Mouse (Mus musculus) heart, postnatal 0 days (tissue): ENCODE measurements around the gene Trip12. TPM values are rescaled to one million over a fixed set of nuclear protein-coding genes. Genes with fewer than 3 reads are reported as not detected.

Experiments
- ATAC-seq: fragments of 200-750 bp; cut with Nextera tagmentation; 2 replicates; pipeline ENCODE4 v1.8.0; 2017; ENCODE audit warnings: low read depth, moderate number of reproducible peaks, moderate library complexity; ENCODE audit not compliant: insufficient read depth
- DNase-seq: peaks from one replicate; pipeline ENCODE4 v3.0.0-alpha.2; 2016; ENCODE audit warnings: low spot score
- H3K27ac ChIP-seq: fragments of 300-500 bp; sonication (generic); 2 replicates; pipeline ENCODE4 v1.5.1; 2014; ENCODE audit warnings: low read depth, mild to moderate bottlenecking
- H3K27me3 ChIP-seq: fragments of 300-500 bp; sonication (generic); 2 replicates; pipeline ENCODE4 v1.6.1; 2014; ENCODE audit warnings: low read length, mixed read lengths; ENCODE audit not compliant: control insufficient read depth, insufficient read depth
- H3K36me3 ChIP-seq: fragments of 300-500 bp; sonication (generic); replicated peaks from 2 replicates; pipeline ENCODE4 v1.6.1; 2014; ENCODE audit warnings: low read length, mixed read lengths; ENCODE audit not compliant: control insufficient read depth, insufficient read depth
- H3K4me1 ChIP-seq: fragments of 300-500 bp; sonication (generic); 2 replicates; pipeline ENCODE4 v1.6.1; 2014; ENCODE audit warnings: antibody characterized with exemption; ENCODE audit not compliant: control insufficient read depth, insufficient read depth
- H3K4me2 ChIP-seq: fragments of 300-500 bp; sonication (generic); 2 replicates; pipeline ENCODE4 v1.6.1; 2014; ENCODE audit warnings: low read depth, mild to moderate bottlenecking, low read length, moderate library complexity
- H3K4me3 ChIP-seq: fragments of 300-500 bp; sonication (generic); 2 replicates; pipeline ENCODE4 v1.5.1; 2014; ENCODE audit warnings: low read depth, low read length
- H3K9ac ChIP-seq: fragments of 300-500 bp; sonication (generic); replicated peaks from 2 replicates; pipeline ENCODE4 v1.6.1; 2014; ENCODE audit warnings: low read depth, low read length, mixed read lengths
- H3K9me3 ChIP-seq: fragments of 300-500 bp; sonication (generic); replicated peaks from 2 replicates; pipeline ENCODE4 v1.6.1; 2016; ENCODE audit warnings: low read length; ENCODE audit not compliant: control insufficient read depth
- CTCF ChIP-seq: IDR thresholded peaks from 2 replicates; pipeline ENCODE4 v1.5.1; 2016; ENCODE audit warnings: antibody characterized with exemption, control low read depth, low read depth
- EP300 ChIP-seq: IDR thresholded peaks from 2 replicates; pipeline ENCODE4 v1.6.1; 2016; ENCODE audit warnings: antibody characterized with exemption, low read depth
- WGBS: fragments of 180-500 bp; shearing (Covaris S2); extraction: QIAGEN DNeasy Blood & Tissue Kit; methylation state at CpG from one replicate; pipeline ENCODE4 v1.1.7; 2014; 5-methylcytosine and 5-hydroxymethylcytosine counted together
- polyA plus RNA-seq: library from polyadenylated mRNA; unstranded; fragments of >200 nt; fragmentation: Nextera tagmentation; extraction: Ambion mirVana; gene quantifications from 2 replicates; pipeline ENCODE4 v1.2.1, GENCODE M21; 2015
- total RNA-seq: library from RNA; depleted of rRNA; stranded (reverse); fragments of >200 nt; gene quantifications from 2 replicates; pipeline ENCODE4 v1.2.3, GENCODE M21; 2014; ENCODE audit warnings: low replicate concordance

Trip12 gene
- total and polyA plus RNA-seq, 2 experiments from 2014 or later, result 31.5 to 93.7 TPM

DNA sequence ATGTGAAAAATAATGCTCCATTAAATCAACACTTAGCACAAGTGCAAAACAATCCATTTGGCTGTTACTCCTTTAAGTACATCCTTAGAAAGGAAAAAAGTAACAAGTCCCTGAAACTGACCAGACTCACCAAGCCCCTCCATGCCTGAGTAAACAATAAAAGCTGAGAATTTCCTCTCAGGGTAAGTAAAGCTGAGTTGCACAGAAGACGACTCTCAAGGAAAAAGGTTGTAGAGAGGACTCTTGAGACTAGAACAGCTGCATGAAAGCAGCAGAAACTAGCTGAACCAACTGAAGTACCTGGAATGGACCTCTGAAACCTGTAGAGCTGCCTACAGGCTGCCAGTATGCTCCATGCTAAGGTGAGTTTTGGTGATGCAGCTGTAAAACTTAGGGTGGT lies 103.2 kb downstream of the Trip12 start:
- no peak overlapping the region for H3K4me3 ChIP-seq
- H3K9ac ChIP-seq, result no peak overlapping the region
- WGBS, result 71% methylated on average over 1 of the region's 1 CpGs
- ATAC-seq (no peak), DNase-seq (no peak)
- H3K9me3 ChIP-seq, result no peaks in the 10 kb centered on the region
- no peak overlapping the region for H3K4me2 ChIP-seq
- H3K27ac ChIP-seq, result no peak overlapping the region
- no peak for TF ChIP-seq EP300
- TF ChIP-seq CTCF, result no peak
- H3K4me1 ChIP-seq, result no peaks in the 10 kb centered on the region
- no peaks in the 10 kb centered on the region for H3K27me3 ChIP-seq
- peaks cover 66% of the 10 kb centered on the region for H3K36me3 ChIP-seq

DNA sequence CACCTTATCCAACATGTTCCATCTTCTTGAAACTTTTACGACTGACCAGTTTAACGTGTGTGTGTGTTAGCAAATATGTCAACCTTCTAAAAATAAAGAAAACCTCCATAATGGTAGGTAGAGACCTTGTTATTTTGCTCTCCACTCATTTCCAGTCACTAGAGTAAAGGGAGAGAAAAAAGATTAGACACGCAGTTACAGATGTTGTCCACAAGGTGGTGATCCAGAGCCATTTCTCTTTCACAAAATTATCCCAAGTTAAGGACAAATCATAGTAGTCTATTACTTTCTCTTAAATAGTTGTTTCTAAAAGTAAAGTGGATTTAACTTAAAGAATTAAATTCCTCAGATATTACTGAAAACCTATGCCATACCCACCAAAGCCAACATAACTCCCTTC lies 106.5 kb downstream of the Trip12 start:
- Histone ChIP-seq H3K4me2 (no peak overlapping the region), H3K27ac (no peak overlapping the region), H3K27me3 (no peaks in the 10 kb centered on the region), H3K36me3 (peaks cover 68% of the 10 kb centered on the region), H3K9me3 (no peaks in the 10 kb centered on the region), H3K4me3 (no peak overlapping the region), H3K4me1 (no peaks in the 10 kb centered on the region), H3K9ac (no peak overlapping the region)
- WGBS, result 66% methylated on average over 3 of the region's 3 CpGs
- TF ChIP-seq CTCF (peak; percentile 65), EP300 (no peak)
- DNase-seq, result peak; percentile 9
- ATAC-seq, result no peak

DNA sequence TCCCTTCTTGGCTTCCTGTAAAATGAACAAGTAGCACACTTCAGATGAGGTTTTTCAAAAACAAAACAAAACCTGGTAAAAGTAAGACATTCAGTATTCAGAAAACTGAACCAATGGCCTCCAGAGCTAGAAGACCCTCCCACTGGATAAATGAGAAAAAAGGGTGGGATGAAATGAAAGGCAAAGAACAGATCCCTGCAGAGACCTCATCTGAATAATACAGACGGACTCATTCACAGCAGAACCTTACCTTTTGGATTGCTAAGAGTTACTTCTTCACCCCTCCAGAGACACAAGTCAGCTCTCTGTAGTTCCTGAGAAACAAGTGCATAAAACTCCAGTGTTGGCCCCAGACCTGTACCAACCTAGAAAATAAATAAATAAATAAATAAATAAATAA lies 108.6 kb downstream of the Trip12 start:
- no peak overlapping the region for H3K27ac ChIP-seq
- peaks cover 67% of the 10 kb centered on the region for H3K36me3 ChIP-seq
- H3K27me3 ChIP-seq, result no peaks in the 10 kb centered on the region
- H3K4me2 ChIP-seq, result no peak overlapping the region
- ATAC-seq (no peak), DNase-seq (no peak)
- WGBS, result 86% methylated on average over 1 of the region's 1 CpGs
- no peak overlapping the region for H3K9ac ChIP-seq
- TF ChIP-seq EP300 (no peak), CTCF (no peak)
- H3K4me1 ChIP-seq, result no peaks in the 10 kb centered on the region
- H3K4me3 ChIP-seq, result no peak overlapping the region
- no peaks in the 10 kb centered on the region for H3K9me3 ChIP-seq

GRCm38 (mm10) chr1:84722841-84723240 lies 117.5 kb downstream of the Trip12 start:
- Histone ChIP-seq H3K9me3 (no peaks in the 10 kb centered on the region), H3K4me3 (no peak overlapping the region), H3K4me2 (no peak overlapping the region), H3K27ac (0 out of 2 replicates have a peak overlapping the region, but pooled peaks have one; percentile 23), H3K9ac (no peak overlapping the region), H3K4me1 (0 out of 2 replicates have a peak, but pooled peaks cover 4% of the 10 kb centered on the region), H3K27me3 (no peaks in the 10 kb centered on the region), H3K36me3 (peaks cover 46% of the 10 kb centered on the region)
- peak; percentile 63; the same call in 1 of the 2 replicates for ATAC-seq
- TF ChIP-seq CTCF (no peak), EP300 (no peak)
- peak; percentile 13 for DNase-seq

DNA sequence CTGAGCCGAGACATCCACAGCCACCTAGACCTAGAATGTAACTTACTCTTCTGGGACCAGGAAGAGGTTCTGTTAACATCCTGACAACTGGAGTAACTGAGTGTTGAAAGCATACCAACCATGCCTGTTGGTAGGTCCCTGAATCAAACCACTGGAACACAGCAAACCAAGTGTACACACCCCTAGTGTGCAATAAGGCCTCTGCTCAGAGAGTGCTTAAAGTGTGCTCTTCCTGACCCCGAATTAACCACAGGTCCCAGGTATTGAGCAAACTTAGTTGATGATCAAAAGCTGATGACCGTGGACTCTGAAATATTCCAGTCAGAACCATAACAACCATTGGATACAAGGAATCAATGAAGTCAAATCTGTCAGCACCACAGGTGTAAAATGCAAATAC lies 117.9 kb downstream of the Trip12 start:
- DNase-seq, result no peak
- Histone ChIP-seq H3K36me3 (peaks cover 42% of the 10 kb centered on the region), H3K4me1 (0 out of 2 replicates have a peak, but pooled peaks cover 4% of the 10 kb centered on the region), H3K27ac (no peak overlapping the region), H3K4me2 (no peak overlapping the region), H3K9ac (no peak overlapping the region), H3K27me3 (no peaks in the 10 kb centered on the region), H3K9me3 (no peaks in the 10 kb centered on the region), H3K4me3 (no peak overlapping the region)
- no peak for ATAC-seq
- WGBS, result 94% methylated on average over 3 of the region's 3 CpGs
- no peak for TF ChIP-seq CTCF
- TF ChIP-seq EP300, result no peak

DNA sequence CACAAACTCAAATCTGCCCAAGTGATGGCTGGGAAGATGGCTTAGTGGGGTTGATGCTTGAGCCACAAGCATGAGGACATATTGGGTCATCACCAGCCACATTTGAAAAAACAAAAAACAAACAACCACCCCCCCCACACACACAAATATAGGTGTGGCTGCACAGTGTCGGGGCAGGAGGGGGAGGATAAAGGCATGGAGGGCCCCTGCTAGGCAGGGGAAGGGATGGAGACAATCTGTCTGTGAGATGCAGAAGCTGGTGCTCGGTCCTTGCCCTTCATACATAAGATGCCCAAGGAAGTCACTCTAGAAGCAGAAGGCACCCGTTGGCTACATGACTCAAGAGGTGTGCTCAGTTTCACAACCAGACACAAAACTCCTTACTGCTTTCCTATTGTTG lies 118.4 kb downstream of the Trip12 start:
- ATAC-seq, result no peak
- Histone ChIP-seq H3K9ac (no peak overlapping the region), H3K4me2 (no peak overlapping the region), H3K4me3 (no peak overlapping the region), H3K27me3 (no peaks in the 10 kb centered on the region), H3K27ac (no peak overlapping the region), H3K36me3 (peaks cover 38% of the 10 kb centered on the region), H3K9me3 (no peaks in the 10 kb centered on the region), H3K4me1 (0 out of 2 replicates have a peak, but pooled peaks cover 4% of the 10 kb centered on the region)
- WGBS, result 89% methylated on average over 3 of the region's 3 CpGs
- DNase-seq, result no peak
- TF ChIP-seq EP300 (no peak), CTCF (no peak)
